Mouse (Mus musculus) ES-E14 (cell line): ENCODE data around the gene Pgap3.

Experiments used
- CHD2 ChIP-seq: IDR thresholded peaks from 2 replicates; pipeline ENCODE4 v1.6.1; 2014; ENCODE audit warnings: mild to moderate bottlenecking, low read depth, low read length, inconsistent platforms
- HCFC1 ChIP-seq: IDR thresholded peaks from 2 replicates; pipeline ENCODE4 v1.6.1; 2012; ENCODE audit warnings: low read length, inconsistent platforms, borderline replicate concordance; ENCODE audit not compliant: insufficient read depth

- no peak for TF ChIP-seq HCFC1
- TF ChIP-seq CHD2, result no peak
These were observed 27.9 kb downstream of the Pgap3 start for GRCm38 (mm10) chr11:98372406-98372805.
